Mouse (Mus musculus) liver, postnatal 0 days (tissue): ENCODE results near the gene Rnf215. TPM values are rescaled to one million over a fixed set of nuclear protein-coding genes. Genes with fewer than 3 reads are reported as not detected.

Experiments
- ATAC-seq: fragments of 200-750 bp; cut with Nextera tagmentation; 2 replicates; pipeline ENCODE4 v1.8.0; 2017; ENCODE audit warnings: mild to moderate bottlenecking, moderate library complexity
- DNase-seq: peaks from one replicate; pipeline ENCODE4 v3.0.0-alpha.2; 2016
- H3K27ac ChIP-seq: fragments of 300-500 bp; sonication (generic); 2 replicates; pipeline ENCODE4 v1.5.1; 2014; ENCODE audit warnings: antibody characterized with exemption, moderate library complexity, mild to moderate bottlenecking, low read depth
- H3K27me3 ChIP-seq: fragments of 300-500 bp; sonication (generic); 2 replicates; pipeline ENCODE4 v1.6.1; 2014; ENCODE audit warnings: low read length, control low read depth, mixed read lengths; ENCODE audit not compliant: insufficient read depth
- H3K36me3 ChIP-seq: fragments of 300-500 bp; sonication (generic); replicated peaks from 2 replicates; pipeline ENCODE4 v1.6.1; 2014; ENCODE audit warnings: mild to moderate bottlenecking, control low read depth, low read length, moderate library complexity, mixed read lengths; ENCODE audit not compliant: insufficient read depth
- H3K4me1 ChIP-seq: fragments of 300-500 bp; sonication (generic); 2 replicates; pipeline ENCODE4 v1.6.1; 2014; ENCODE audit warnings: antibody characterized with exemption, mild to moderate bottlenecking, control low read depth; ENCODE audit not compliant: insufficient read depth
- H3K4me2 ChIP-seq: fragments of 300-500 bp; sonication (generic); 2 replicates; pipeline ENCODE4 v1.6.1; 2014; ENCODE audit warnings: low read depth, mild to moderate bottlenecking, low read length, moderate library complexity, mixed read lengths
- H3K4me3 ChIP-seq: fragments of 300-500 bp; sonication (generic); 2 replicates; pipeline ENCODE4 v1.5.1; 2014; ENCODE audit warnings: low read depth, low read length
- H3K9ac ChIP-seq: fragments of 300-500 bp; sonication (generic); replicated peaks from 2 replicates; pipeline ENCODE4 v1.6.1; 2014; ENCODE audit warnings: mild to moderate bottlenecking, moderate library complexity
- H3K9me3 ChIP-seq: fragments of 300-500 bp; sonication (generic); 2 replicates; pipeline ENCODE4 v1.6.1; 2016; ENCODE audit warnings: mild to moderate bottlenecking, control low read depth, low read length, mixed read lengths
- CTCF ChIP-seq: sonication (generic); IDR thresholded peaks from 2 replicates; pipeline ENCODE4 v1.5.1; 2016; ENCODE audit warnings: antibody characterized with exemption, low read depth
- EP300 ChIP-seq: IDR thresholded peaks from 2 replicates; pipeline ENCODE4 v1.6.1; 2016; ENCODE audit warnings: antibody characterized with exemption, low read depth, mild to moderate bottlenecking
- WGBS: fragments of 180-500 bp; shearing (Covaris S2); extraction: QIAGEN DNeasy Blood & Tissue Kit; methylation state at CpG from one replicate; pipeline ENCODE4 v1.1.7; 2014; ENCODE audit not compliant: insufficient replicate concordance; 5-methylcytosine and 5-hydroxymethylcytosine counted together
- polyA plus RNA-seq: library from polyadenylated mRNA; unstranded; fragments of >200 nt; fragmentation: Nextera tagmentation; extraction: Ambion mirVana; gene quantifications from 2 replicates; pipeline ENCODE4 v1.2.1, GENCODE M21; 2015

Rnf215 gene
- 6.4 and 6.8 TPM in 2 replicates for polyA plus RNA-seq

- ATAC-seq (peak; percentile 98), DNase-seq (peak; percentile 98)
- Histone ChIP-seq H3K4me2 (peak within 1 kb of the TSS; percentile 91), H3K27me3 (no peaks in the 10 kb centered on the region), H3K9ac (peak within 1 kb of the TSS; percentile 87), H3K4me1 (peaks cover 8% of the 10 kb centered on the region), H3K36me3 (peaks cover 8% of the 10 kb centered on the region; the same call in 1 of the 2 replicates), H3K9me3 (no peaks in the 10 kb centered on the region), H3K27ac (peak within 1 kb of the TSS; percentile 83), H3K4me3 (peak within 1 kb of the TSS; percentile 75)
- WGBS = 6% methylated on average over 65 of the region's 66 CpGs
- TF ChIP-seq CTCF = peak; percentile 77
- TF ChIP-seq EP300 = no peak
Measured at GRCm38 (mm10) chr11:4134986-4135935, at the start of gene Rnf215. Gene Rnf215 (plus strand): TSS chr11:4135202.

GRCm38 (mm10) chr11:4086246-4086645 lies 48.8 kb upstream of the Rnf215 start:
- Histone ChIP-seq H3K9me3 (no peaks in the 10 kb centered on the region; the same call in 1 of the 2 replicates), H3K4me1 (no peaks in the 10 kb centered on the region), H3K36me3 (peaks cover 2% of the 10 kb centered on the region; the same call in 1 of the 2 replicates), H3K27me3 (no peaks in the 10 kb centered on the region), H3K4me2 (no peak overlapping the region), H3K9ac (no peak overlapping the region), H3K27ac (no peak overlapping the region), H3K4me3 (no peak overlapping the region)
- TF ChIP-seq EP300 (peak; percentile 46; the same call in 1 of the 2 replicates), CTCF (no peak)
- ATAC-seq (peak; percentile 35; the same call in 1 of the 2 replicates), DNase-seq (no peak)
- WGBS = 53% methylated on average over 1 of the region's 1 CpGs

- TF ChIP-seq CTCF (no peak), EP300 (no peak)
- H3K27me3 ChIP-seq = no peaks in the 10 kb centered on the region
- H3K27ac ChIP-seq = no peak overlapping the region
- ATAC-seq = no peak
- peaks cover 11% of the 10 kb centered on the region for H3K36me3 ChIP-seq
- no peak overlapping the region for H3K4me3 ChIP-seq
- H3K9ac ChIP-seq = no peak overlapping the region
- no peaks in the 10 kb centered on the region; the same call in 1 of the 2 replicates for H3K9me3 ChIP-seq
- 45% methylated on average over 2 of the region's 2 CpGs for WGBS
- no peak overlapping the region for H3K4me2 ChIP-seq
- no peaks in the 10 kb centered on the region for H3K4me1 ChIP-seq
- DNase-seq = no peak
Measured at GRCm38 (mm10) chr11:4087267-4087666, 47.7 kb upstream of the Rnf215 start.

- no peak overlapping the region for H3K9ac ChIP-seq
Measured at GRCm38 (mm10) chr11:4093459-4094377, 41.3 kb upstream of the Rnf215 start.

DNA sequence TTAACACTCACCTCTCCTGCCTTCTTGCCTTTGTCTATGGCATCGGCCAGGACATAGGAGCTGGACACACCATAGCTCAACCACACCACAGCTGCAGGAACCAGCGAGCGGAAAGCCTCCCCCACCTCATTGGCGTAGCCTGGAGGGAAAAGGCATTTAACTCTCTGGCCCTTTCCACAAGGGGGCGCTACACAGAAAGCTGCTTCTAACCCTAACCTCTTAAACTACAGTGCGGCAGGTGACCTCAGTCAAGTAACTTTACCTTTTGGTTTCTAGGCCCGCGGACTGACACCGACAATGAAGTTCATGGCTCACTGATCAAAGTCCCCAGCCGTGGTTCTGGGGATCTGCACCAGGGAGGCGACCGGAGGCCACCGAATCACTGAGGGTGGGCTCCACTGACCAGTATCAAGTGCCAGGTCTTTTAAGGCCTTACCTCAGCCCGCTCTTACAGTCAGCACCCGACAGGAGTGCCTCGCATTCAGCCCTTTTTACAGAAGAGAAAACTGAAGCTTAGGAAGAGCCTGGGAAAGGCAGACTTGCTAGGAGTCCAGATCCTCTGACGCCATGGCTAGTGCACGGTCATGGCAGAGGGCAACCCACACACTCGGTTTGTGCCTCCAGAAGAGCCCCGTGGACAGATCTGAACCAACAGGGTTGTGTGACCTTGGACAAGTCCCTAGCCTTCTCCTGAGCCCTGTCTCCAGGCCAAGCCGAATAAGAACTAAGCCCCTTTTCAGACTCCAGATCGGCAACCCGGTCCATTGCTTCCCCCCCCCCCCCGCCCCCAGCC lies 40.4 kb upstream of the Rnf215 start:
- Histone ChIP-seq H3K9me3 (no peaks in the 10 kb centered on the region; the same call in 1 of the 2 replicates), H3K9ac (peak overlapping the region; percentile 64), H3K27me3 (no peaks in the 10 kb centered on the region), H3K4me2 (peak overlapping the region; percentile 85), H3K27ac (peak overlapping the region; percentile 87), H3K4me3 (peak overlapping the region; percentile 60), H3K4me1 (peaks cover 36% of the 10 kb centered on the region), H3K36me3 (peaks cover 17% of the 10 kb centered on the region)
- ATAC-seq (peak; percentile 21), DNase-seq (peak; percentile 86)
- TF ChIP-seq EP300 (no peak), CTCF (peak; percentile 94)
- WGBS = 4% methylated on average over 24 of the region's 24 CpGs

More at GRCm38 (mm10) chr11:4093459-4094377, 41.3 kb upstream of the Rnf215 start:
- Histone ChIP-seq H3K4me2 (peak overlapping the region; percentile 85), H3K9me3 (no peaks in the 10 kb centered on the region; the same call in 1 of the 2 replicates), H3K4me1 (peaks cover 36% of the 10 kb centered on the region), H3K27me3 (no peaks in the 10 kb centered on the region), H3K4me3 (peak overlapping the region; percentile 60), H3K27ac (peak overlapping the region; percentile 87), H3K36me3 (peaks cover 11% of the 10 kb centered on the region)
- no peak for DNase-seq
- 69% methylated on average over 18 of the region's 18 CpGs for WGBS
- TF ChIP-seq EP300 (no peak), CTCF (no peak)
- ATAC-seq = no peak
